Mouse (Mus musculus): ENCODE results near the gene Serf2.
"Not testable (repeated sequence)": the region's sequence is repeated elsewhere in the genome, so short reads cannot be mapped to it uniquely, and the experiment has no call there.

The Serf2 gene

GRCm38 (mm10) chr2:121447006-121447405 is 2.0 kb upstream of the Serf2 start:
- no peak for DNase-seq (ENCODE audit: low read depth, low spot score)

GRCm38 (mm10) chr2:121448136-121448535 is 859 bp upstream of the Serf2 start:
- no peak for DNase-seq (ENCODE audit: low read depth, low spot score)

- DNase-seq (ENCODE audit: low read depth, low spot score) = no peak
Observed at GRCm38 (mm10) chr2:121449545-121450011, 583 bp downstream of the Serf2 start.

- DNase-seq (ENCODE audit: low read depth, low spot score) = no peak
Observed at GRCm38 (mm10) chr2:121450093-121450492, 1.1 kb downstream of the Serf2 start.

- DNase-seq (ENCODE audit: low read depth, low spot score) = no peak
Observed at GRCm38 (mm10) chr2:121452361-121452760, 3.4 kb downstream of the Serf2 start.

- no peak for DNase-seq (ENCODE audit: low read depth, low spot score)
Observed at GRCm38 (mm10) chr2:121452990-121453389, 4.0 kb downstream of the Serf2 start, which contains the start of gene Hypk. Hypk (plus strand) TSS chr2:121453290.

GRCm38 (mm10) chr2:121453917-121454316 is 4.9 kb downstream of the Serf2 start:
- DNase-seq (ENCODE audit: low read depth, low spot score) = no peak

- no peak for DNase-seq (ENCODE audit: low read depth, low spot score)
Observed at GRCm38 (mm10) chr2:121455534-121455933, 6.5 kb downstream of the Serf2 start.

- DNase-seq (ENCODE audit: low read depth, low spot score) = peak; percentile 65
Observed at GRCm38 (mm10) chr2:121456692-121457642, 8.0 kb downstream of the Serf2 start, which contains the start of gene Serinc4. Serinc4 (minus strand) TSS chr2:121456781.

GRCm38 (mm10) chr2:121460071-121460470 is 11.1 kb downstream of the Serf2 start:
- DNase-seq (ENCODE audit: low read depth, low spot score) = no peak

- not testable (repeated sequence) for DNase-seq (ENCODE audit: low read depth, low spot score)
Observed at GRCm38 (mm10) chr2:121468982-121469381, 20.0 kb downstream of the Serf2 start.

- DNase-seq (ENCODE audit: low read depth, low spot score) = not testable (repeated sequence)
Observed at GRCm38 (mm10) chr2:121472783-121473182, 23.8 kb downstream of the Serf2 start.

- peak; percentile 75 for DNase-seq (ENCODE audit: low read depth, low spot score)
Observed at GRCm38 (mm10) chr2:121473301-121474179, 24.5 kb downstream of the Serf2 start, which contains the start of gene Mfap1b. Mfap1b (minus strand) TSS chr2:121474067.

GRCm38 (mm10) chr2:121474180-121474535 is 25.2 kb downstream of the Serf2 start:
- no peak for DNase-seq (ENCODE audit: low read depth, low spot score)

- not testable (repeated sequence) for DNase-seq (ENCODE audit: low read depth, low spot score)
Observed at GRCm38 (mm10) chr2:121475306-121475705, 26.3 kb downstream of the Serf2 start.

- no peak for DNase-seq (ENCODE audit: low read depth, low spot score)
Observed at GRCm38 (mm10) chr2:121477491-121478266, 28.7 kb downstream of the Serf2 start.

- no peak for DNase-seq (ENCODE audit: low read depth, low spot score)
Observed at GRCm38 (mm10) chr2:121480498-121480897, 31.5 kb downstream of the Serf2 start.

GRCm38 (mm10) chr2:121480916-121481315 is 31.9 kb downstream of the Serf2 start:
- DNase-seq (ENCODE audit: low read depth, low spot score) = not testable (repeated sequence)

- no peak for DNase-seq (ENCODE audit: low read depth, low spot score)
Observed at GRCm38 (mm10) chr2:121483576-121483975, 34.6 kb downstream of the Serf2 start.

GRCm38 (mm10) chr2:121484403-121484802 is 35.4 kb downstream of the Serf2 start:
- not testable (repeated sequence) for DNase-seq (ENCODE audit: low read depth, low spot score)

- not testable (repeated sequence) for DNase-seq (ENCODE audit: low read depth, low spot score)
Observed at GRCm38 (mm10) chr2:121501550-121501949, 52.6 kb downstream of the Serf2 start.
